Mouse (Mus musculus) lung, adult 2 months (tissue): ENCODE measurements at regions not wholly inside any gene's neighbourhood (a gene's known extent, or its start where the extent isn't known, plus 50 kb on each side); places are given as distances from the start of the nearest gene placed in this dataset.

Source experiments
- CTCF ChIP-seq: fragments of 200-500 bp; IDR thresholded peaks from 2 replicates; pipeline ENCODE4 v1.5.1; 2011; ENCODE audit warnings: mild to moderate bottlenecking, low read length, control low read depth; ENCODE audit not compliant: insufficient read depth
- POLR2A ChIP-seq: fragments of 200-500 bp; IDR thresholded peaks from 2 replicates; pipeline ENCODE4 v1.6.1; 2011; ENCODE audit warnings: low read depth, mild to moderate bottlenecking, control low read depth, low read length, borderline replicate concordance; ENCODE audit errors: extremely low read depth

- no peak for TF ChIP-seq CTCF
- TF ChIP-seq POLR2A, result no peak
These were observed 156.1 kb downstream of the Akr1d1 start for GRCm38 (mm10) chr6:37686094-37686493.
